Mouse (Mus musculus) lung, embryonic 15.5 days (tissue): ENCODE measurements around the gene Cpox. TPM values are rescaled to one million over a fixed set of nuclear protein-coding genes. Genes with fewer than 3 reads are reported as not detected.
A peak's percentile ranks its signal among the peaks of the same experiment; 100 is the strongest.

Source experiments
- ATAC-seq: fragments of 200-750 bp; cut with Nextera tagmentation; 2 replicates; pipeline ENCODE4 v1.8.0; 2017; ENCODE audit warnings: moderate number of reproducible peaks, borderline replicate concordance; ENCODE audit not compliant: low FRiP score, low TSS enrichment; ENCODE audit errors: extremely low read depth
- H3K27ac ChIP-seq: fragments of 300-500 bp; sonication (generic); 2 replicates; pipeline ENCODE4 v1.5.1; 2015; ENCODE audit warnings: moderate library complexity, mild to moderate bottlenecking, inconsistent platforms
- H3K27me3 ChIP-seq: fragments of 300-500 bp; sonication (generic); 2 replicates; pipeline ENCODE4 v1.6.1; 2015; ENCODE audit warnings: inconsistent platforms
- H3K36me3 ChIP-seq: fragments of 300-500 bp; sonication (generic); 2 replicates; pipeline ENCODE4 v1.6.1; 2015; ENCODE audit warnings: inconsistent platforms
- H3K4me1 ChIP-seq: fragments of 300-500 bp; sonication (generic); 2 replicates; pipeline ENCODE4 v1.6.1; 2015; ENCODE audit warnings: inconsistent platforms
- H3K4me2 ChIP-seq: fragments of 300-500 bp; sonication (generic); 2 replicates; pipeline ENCODE4 v1.6.1; 2015; ENCODE audit warnings: inconsistent platforms, mild to moderate bottlenecking, moderate library complexity
- H3K4me3 ChIP-seq: fragments of 300-500 bp; sonication (generic); 2 replicates; pipeline ENCODE4 v1.5.1; 2015; ENCODE audit warnings: mild to moderate bottlenecking, inconsistent platforms
- H3K9ac ChIP-seq: fragments of 300-500 bp; sonication (generic); 2 replicates; pipeline ENCODE4 v1.6.1; 2015; ENCODE audit warnings: inconsistent platforms
- H3K9me3 ChIP-seq: fragments of 300-500 bp; sonication (generic); 2 replicates; pipeline ENCODE4 v1.6.1; 2016; ENCODE audit warnings: inconsistent platforms
- WGBS: fragments of 180-500 bp; shearing (Covaris S2); methylation state at CpG from one replicate; pipeline ENCODE4 v1.1.7; 2015; 5-methylcytosine and 5-hydroxymethylcytosine counted together
- polyA plus RNA-seq: library from polyadenylated mRNA; unstranded; fragments of >200 nt; fragmentation: Nextera tagmentation; extraction: Ambion mirVana; gene quantifications from 2 replicates; pipeline ENCODE4 v1.2.1, GENCODE M21; 2015

Cpox gene
- polyA plus RNA-seq, 1 experiment from 2014 or later: 24.9 TPM

- Histone ChIP-seq H3K4me3 (no peak overlapping the region), H3K9me3 (no peaks in the 10 kb centered on the region), H3K27ac (no peak overlapping the region), H3K9ac (no peak overlapping the region), H3K4me2 (peak overlapping the region; percentile 2; the same call in 1 of the 2 replicates), H3K27me3 (no peaks in the 10 kb centered on the region), H3K36me3 (peaks cover 1% of the 10 kb centered on the region; the same call in 1 of the 2 replicates), H3K4me1 (no peaks in the 10 kb centered on the region)
- 49% methylated on average over 20 of the region's 20 CpGs for WGBS
- no peak for ATAC-seq
These were observed 15.8 kb downstream of the Cpox start for GRCm38 (mm10) chr16:58685548-58686537.

- 91% methylated on average over 1 of the region's 1 CpGs for WGBS
- no peaks in the 10 kb centered on the region for H3K27me3 ChIP-seq
These were observed 18.4 kb downstream of the Cpox start for GRCm38 (mm10) chr16:58688534-58688933.

GRCm38 (mm10) chr16:58689555-58690169, 19.6 kb downstream of the Cpox start:
- no peak for ATAC-seq

More at GRCm38 (mm10) chr16:58688534-58688933, 18.4 kb downstream of the Cpox start:
- Histone ChIP-seq H3K4me2 (no peak overlapping the region), H3K9ac (no peak overlapping the region), H3K4me1 (no peaks in the 10 kb centered on the region), H3K9me3 (no peaks in the 10 kb centered on the region), H3K4me3 (no peak overlapping the region), H3K27ac (no peak overlapping the region), H3K36me3 (no peaks in the 10 kb centered on the region)
- no peak for ATAC-seq

DNA sequence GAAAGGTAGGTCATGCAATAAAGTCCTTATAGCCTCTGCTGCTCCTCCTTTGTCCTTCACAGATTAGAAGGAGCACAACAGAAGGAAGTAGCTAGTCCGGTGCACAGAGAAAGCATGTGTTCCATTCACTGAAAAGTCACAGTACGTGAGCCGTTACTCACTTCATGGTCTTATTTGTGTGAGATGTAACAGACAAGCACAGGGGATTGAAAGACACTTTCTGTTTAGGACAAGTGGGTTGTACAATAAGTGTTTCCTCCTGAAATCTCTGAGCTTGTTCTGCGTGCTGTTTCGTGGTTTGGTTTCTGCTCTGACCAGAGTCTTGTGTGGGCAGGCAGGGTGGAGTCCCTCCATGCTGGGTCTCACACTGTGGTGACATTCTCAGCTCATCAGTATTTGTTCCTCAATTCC, 20.2 kb downstream of the Cpox start:
- Histone ChIP-seq H3K4me2 (no peak overlapping the region), H3K27ac (no peak overlapping the region), H3K27me3 (no peaks in the 10 kb centered on the region), H3K4me3 (no peak overlapping the region), H3K9ac (no peak overlapping the region), H3K9me3 (no peaks in the 10 kb centered on the region), H3K36me3 (no peaks in the 10 kb centered on the region), H3K4me1 (no peaks in the 10 kb centered on the region)
- no peak for ATAC-seq
- 79% methylated on average over 5 of the region's 5 CpGs for WGBS

More at GRCm38 (mm10) chr16:58689555-58690169, 19.6 kb downstream of the Cpox start:
- Histone ChIP-seq H3K27me3 (no peaks in the 10 kb centered on the region), H3K36me3 (no peaks in the 10 kb centered on the region), H3K4me3 (no peak overlapping the region), H3K9me3 (no peaks in the 10 kb centered on the region), H3K9ac (no peak overlapping the region), H3K27ac (no peak overlapping the region), H3K4me2 (no peak overlapping the region), H3K4me1 (no peaks in the 10 kb centered on the region)
- WGBS: 80% methylated on average over 5 of the region's 5 CpGs

- no peak overlapping the region for H3K27ac ChIP-seq
- WGBS: 91% methylated on average over 5 of the region's 5 CpGs
- H3K4me1 ChIP-seq: no peaks in the 10 kb centered on the region
- no peak overlapping the region for H3K4me2 ChIP-seq
- no peaks in the 10 kb centered on the region for H3K36me3 ChIP-seq
- H3K27me3 ChIP-seq: no peaks in the 10 kb centered on the region
- no peak for ATAC-seq
- H3K4me3 ChIP-seq: no peak overlapping the region
- H3K9ac ChIP-seq: no peak overlapping the region
- no peaks in the 10 kb centered on the region for H3K9me3 ChIP-seq
These were observed 24.0 kb downstream of the Cpox start for GRCm38 (mm10) chr16:58694091-58694490.

GRCm38 (mm10) chr16:58696796-58697195, 26.7 kb downstream of the Cpox start:
- Histone ChIP-seq H3K9ac (no peak overlapping the region), H3K27ac (no peak overlapping the region), H3K4me1 (no peaks in the 10 kb centered on the region), H3K4me2 (no peak overlapping the region), H3K9me3 (no peaks in the 10 kb centered on the region), H3K27me3 (no peaks in the 10 kb centered on the region), H3K4me3 (no peak overlapping the region), H3K36me3 (no peaks in the 10 kb centered on the region)
- 86% methylated on average over 3 of the region's 3 CpGs for WGBS
- no peak for ATAC-seq

DNA sequence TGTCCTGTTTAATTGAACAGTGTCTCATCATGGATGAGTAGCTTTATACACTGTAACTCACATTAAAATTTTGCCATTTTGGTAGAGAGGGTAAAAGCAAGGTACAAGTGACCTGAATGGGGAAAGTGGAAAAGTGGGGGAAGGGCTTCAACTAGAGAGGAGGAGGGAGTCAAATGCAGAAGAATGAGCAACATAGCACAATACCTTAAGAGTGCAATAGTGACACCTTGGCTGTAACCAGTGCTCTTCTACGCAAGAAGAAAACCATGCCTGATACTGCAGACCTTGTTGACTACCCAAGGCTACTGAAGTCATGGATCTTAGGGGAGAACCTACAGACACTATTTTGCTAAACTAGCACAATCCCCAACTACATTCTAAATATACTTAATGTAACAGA, 27.2 kb downstream of the Cpox start:
- Histone ChIP-seq H3K4me1 (no peaks in the 10 kb centered on the region), H3K4me2 (no peak overlapping the region), H3K27me3 (no peaks in the 10 kb centered on the region), H3K4me3 (no peak overlapping the region), H3K36me3 (no peaks in the 10 kb centered on the region), H3K9ac (no peak overlapping the region), H3K9me3 (no peaks in the 10 kb centered on the region), H3K27ac (no peak overlapping the region)
- ATAC-seq: no peak
- WGBS: 100% methylated on average over 1 of the region's 1 CpGs

GRCm38 (mm10) chr16:58700174-58700573, 30.1 kb downstream of the Cpox start:
- Histone ChIP-seq H3K9ac (no peak overlapping the region), H3K27ac (no peak overlapping the region), H3K4me3 (no peak overlapping the region), H3K9me3 (no peaks in the 10 kb centered on the region), H3K4me1 (peaks cover 8% of the 10 kb centered on the region; the same call in 1 of the 2 replicates), H3K4me2 (no peak overlapping the region), H3K36me3 (no peaks in the 10 kb centered on the region), H3K27me3 (no peaks in the 10 kb centered on the region)
- no peak for ATAC-seq
- 84% methylated on average over 6 of the region's 6 CpGs for WGBS

- Histone ChIP-seq H3K9me3 (no peaks in the 10 kb centered on the region), H3K27me3 (no peaks in the 10 kb centered on the region), H3K4me3 (no peak overlapping the region), H3K9ac (no peak overlapping the region), H3K4me1 (peaks cover 8% of the 10 kb centered on the region; the same call in 1 of the 2 replicates), H3K4me2 (no peak overlapping the region), H3K36me3 (no peaks in the 10 kb centered on the region), H3K27ac (no peak overlapping the region)
- no peak for ATAC-seq
- 82% methylated on average over 12 of the region's 12 CpGs for WGBS
These were observed 30.8 kb downstream of the Cpox start for GRCm38 (mm10) chr16:58700816-58701424.

- no peak overlapping the region for H3K27ac ChIP-seq
- H3K4me2 ChIP-seq: no peak overlapping the region
- H3K4me3 ChIP-seq: no peak overlapping the region
- WGBS: 24% methylated on average over 6 of the region's 6 CpGs
- no peaks in the 10 kb centered on the region for H3K27me3 ChIP-seq
- H3K36me3 ChIP-seq: no peaks in the 10 kb centered on the region
- ATAC-seq: no peak
- peaks cover 8% of the 10 kb centered on the region; the same call in 1 of the 2 replicates for H3K4me1 ChIP-seq
- no peaks in the 10 kb centered on the region for H3K9me3 ChIP-seq
- no peak overlapping the region for H3K9ac ChIP-seq
These were observed 31.7 kb downstream of the Cpox start for GRCm38 (mm10) chr16:58701779-58702178.

- WGBS: 61% methylated on average over 10 of the region's 10 CpGs
- no peak for ATAC-seq
- no peak overlapping the region for H3K27ac ChIP-seq
- no peak overlapping the region for H3K4me2 ChIP-seq
- H3K9ac ChIP-seq: no peak overlapping the region
- H3K4me3 ChIP-seq: no peak overlapping the region
- no peaks in the 10 kb centered on the region for H3K36me3 ChIP-seq
- H3K9me3 ChIP-seq: no peaks in the 10 kb centered on the region
- H3K27me3 ChIP-seq: no peaks in the 10 kb centered on the region
- H3K4me1 ChIP-seq: peaks cover 8% of the 10 kb centered on the region; the same call in 1 of the 2 replicates
These were observed 32.3 kb downstream of the Cpox start for GRCm38 (mm10) chr16:58702329-58702932.
